Mouse (Mus musculus) forebrain, embryonic 15.5 days (tissue): ENCODE results near the gene Fry. TPM values are rescaled to one million over a fixed set of nuclear protein-coding genes. Genes with fewer than 3 reads are reported as not detected.

Experiments used
- ATAC-seq: fragments of 200-750 bp; cut with Nextera tagmentation; replicated peaks from 2 replicates; pipeline ENCODE4 v1.8.0; 2017; ENCODE audit warnings: mild to moderate bottlenecking, moderate TSS enrichment, moderate library complexity
- H3K27ac ChIP-seq: fragments of 300-500 bp; sonication (generic); replicated peaks from 2 replicates; pipeline ENCODE4 v1.5.1; 2015; ENCODE audit warnings: mild to moderate bottlenecking, inconsistent platforms
- H3K27me3 ChIP-seq: fragments of 300-500 bp; sonication (generic); 2 replicates; pipeline ENCODE4 v1.6.1; 2015; ENCODE audit warnings: inconsistent platforms
- H3K36me3 ChIP-seq: fragments of 300-500 bp; sonication (generic); 2 replicates; pipeline ENCODE4 v1.6.1; 2015; ENCODE audit warnings: mild to moderate bottlenecking, inconsistent platforms
- H3K4me1 ChIP-seq: fragments of 300-500 bp; sonication (generic); 2 replicates; pipeline ENCODE4 v1.6.1; 2015; ENCODE audit warnings: inconsistent platforms
- H3K4me2 ChIP-seq: fragments of 300-500 bp; sonication (generic); replicated peaks from 2 replicates; pipeline ENCODE4 v1.6.1; 2015; ENCODE audit warnings: mild to moderate bottlenecking, inconsistent platforms
- H3K4me3 ChIP-seq: fragments of 300-500 bp; sonication (generic); 2 replicates; pipeline ENCODE4 v1.5.1; 2015; ENCODE audit warnings: mild to moderate bottlenecking, inconsistent platforms
- H3K9ac ChIP-seq: fragments of 300-500 bp; sonication (generic); replicated peaks from 2 replicates; pipeline ENCODE4 v1.6.1; 2015; ENCODE audit warnings: mild to moderate bottlenecking, inconsistent platforms
- H3K9me3 ChIP-seq: fragments of 300-500 bp; sonication (generic); 2 replicates; pipeline ENCODE4 v1.6.1; 2016; ENCODE audit warnings: inconsistent platforms
- WGBS: fragments of 180-500 bp; shearing (Covaris S2); methylation state at CpG from one replicate; pipeline ENCODE4 v1.1.7; 2015; ENCODE audit warnings: mixed read lengths; 5-methylcytosine and 5-hydroxymethylcytosine counted together
- polyA plus RNA-seq: library from polyadenylated mRNA; unstranded; fragments of >200 nt; fragmentation: Nextera tagmentation; extraction: Ambion mirVana; gene quantifications from 2 replicates; pipeline ENCODE4 v1.2.1, GENCODE M21; 2015

Gene Fry
- polyA plus RNA-seq, 1 experiment from 2014 or later = 36.3 TPM

DNA sequence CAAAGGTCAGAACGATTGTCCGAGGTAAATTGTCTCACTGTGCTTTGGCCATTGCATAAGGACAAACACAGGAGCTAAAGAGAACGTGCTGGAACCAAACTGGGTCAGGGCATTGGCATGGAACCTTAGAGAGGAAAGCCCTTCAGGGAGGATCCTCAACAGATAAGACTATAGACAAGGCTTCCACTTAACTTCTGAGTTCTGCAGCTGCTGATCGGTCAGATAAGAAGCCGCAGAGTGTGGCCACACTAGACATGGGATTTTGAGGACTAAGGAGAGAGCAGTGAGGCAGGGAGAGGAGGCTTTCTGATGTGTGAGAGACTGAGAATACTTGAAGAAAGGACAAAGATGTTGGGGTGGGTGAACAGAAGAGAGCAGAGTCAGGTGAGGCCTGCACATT is 214.4 kb downstream of the Fry start:
- Histone ChIP-seq H3K9ac (no peak overlapping the region), H3K4me1 (no peaks in the 10 kb centered on the region), H3K4me3 (no peak overlapping the region), H3K27ac (no peak overlapping the region), H3K4me2 (no peak overlapping the region), H3K9me3 (no peaks in the 10 kb centered on the region), H3K27me3 (no peaks in the 10 kb centered on the region), H3K36me3 (no peaks in the 10 kb centered on the region)
- WGBS = 78% methylated on average over 5 of the region's 5 CpGs
- ATAC-seq = no peak

DNA sequence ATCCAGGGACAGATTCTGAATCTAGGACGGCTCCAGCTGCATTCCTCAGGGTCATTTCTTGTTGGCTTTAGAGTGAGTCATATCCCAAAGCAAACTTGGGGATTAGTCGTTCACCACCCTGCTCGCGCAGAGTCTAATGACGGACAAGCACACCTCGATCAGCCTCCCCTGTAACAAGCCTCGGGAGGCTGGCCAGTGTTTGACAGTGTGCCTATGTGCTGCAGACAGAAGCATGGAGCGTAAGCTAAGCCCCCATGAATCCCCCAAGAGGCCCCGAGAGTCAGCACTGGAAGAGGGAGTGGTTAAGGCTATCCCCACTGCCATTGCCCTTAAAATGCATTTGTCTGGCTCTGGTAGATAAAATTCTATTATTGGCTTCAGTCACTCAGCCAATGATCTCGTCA is 214.9 kb downstream of the Fry start:
- ATAC-seq = no peak
- Histone ChIP-seq H3K27me3 (no peaks in the 10 kb centered on the region), H3K4me1 (no peaks in the 10 kb centered on the region), H3K4me3 (no peak overlapping the region), H3K36me3 (no peaks in the 10 kb centered on the region), H3K9me3 (no peaks in the 10 kb centered on the region), H3K27ac (no peak overlapping the region), H3K9ac (no peak overlapping the region), H3K4me2 (no peak overlapping the region)
- WGBS = 79% methylated on average over 10 of the region's 10 CpGs

DNA sequence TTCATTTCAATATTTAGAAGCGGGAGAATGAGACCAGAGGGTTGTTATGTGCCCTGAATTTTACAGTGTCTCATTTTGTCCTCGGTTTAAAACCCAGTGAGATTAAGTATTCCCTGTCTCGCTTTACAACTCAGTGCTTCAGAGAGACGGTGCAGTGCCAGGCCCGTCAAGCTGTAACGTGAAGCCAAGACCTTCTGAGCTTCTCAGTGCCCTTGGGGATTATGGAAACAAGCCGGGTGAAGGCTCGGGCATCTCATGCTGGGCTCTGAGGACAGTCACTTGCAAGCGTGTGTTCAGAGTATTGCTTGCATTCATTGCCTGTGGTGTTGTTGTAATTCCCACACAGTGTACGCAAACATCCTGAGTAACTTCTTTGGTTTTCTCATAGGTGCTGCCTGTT is 218.0 kb downstream of the Fry start:
- Histone ChIP-seq H3K27ac (no peak overlapping the region), H3K4me3 (no peak overlapping the region), H3K36me3 (no peaks in the 10 kb centered on the region), H3K4me1 (no peaks in the 10 kb centered on the region), H3K9me3 (no peaks in the 10 kb centered on the region), H3K27me3 (no peaks in the 10 kb centered on the region), H3K9ac (no peak overlapping the region), H3K4me2 (no peak overlapping the region)
- WGBS = 66% methylated on average over 10 of the region's 10 CpGs
- no peak for ATAC-seq

DNA sequence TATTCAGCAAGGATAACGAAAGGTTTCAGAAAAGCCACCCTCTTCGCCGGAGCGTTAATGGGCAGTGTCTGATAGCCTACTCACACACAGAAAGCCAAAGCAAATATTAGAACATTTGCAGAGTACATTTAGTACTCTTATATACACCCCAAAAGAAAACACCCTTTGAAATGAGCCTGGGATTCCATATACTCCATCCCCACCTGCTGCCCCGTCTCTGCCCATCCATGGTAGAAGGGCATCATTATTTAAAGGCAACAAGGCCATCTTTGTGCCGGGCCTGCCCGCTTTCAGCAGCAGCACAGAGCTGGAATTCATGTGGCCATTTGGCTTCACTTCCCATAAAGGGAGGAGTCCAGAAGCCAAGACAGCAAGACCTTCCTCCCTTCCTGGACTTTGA is 219.3 kb downstream of the Fry start:
- no peak overlapping the region for H3K27ac ChIP-seq
- no peak overlapping the region for H3K9ac ChIP-seq
- ATAC-seq = no peak
- no peaks in the 10 kb centered on the region for H3K9me3 ChIP-seq
- H3K36me3 ChIP-seq = no peaks in the 10 kb centered on the region; the same call in 1 of the 2 replicates
- no peaks in the 10 kb centered on the region for H3K27me3 ChIP-seq
- no peak overlapping the region for H3K4me3 ChIP-seq
- no peaks in the 10 kb centered on the region for H3K4me1 ChIP-seq
- 92% methylated on average over 7 of the region's 7 CpGs for WGBS
- H3K4me2 ChIP-seq = no peak overlapping the region

DNA sequence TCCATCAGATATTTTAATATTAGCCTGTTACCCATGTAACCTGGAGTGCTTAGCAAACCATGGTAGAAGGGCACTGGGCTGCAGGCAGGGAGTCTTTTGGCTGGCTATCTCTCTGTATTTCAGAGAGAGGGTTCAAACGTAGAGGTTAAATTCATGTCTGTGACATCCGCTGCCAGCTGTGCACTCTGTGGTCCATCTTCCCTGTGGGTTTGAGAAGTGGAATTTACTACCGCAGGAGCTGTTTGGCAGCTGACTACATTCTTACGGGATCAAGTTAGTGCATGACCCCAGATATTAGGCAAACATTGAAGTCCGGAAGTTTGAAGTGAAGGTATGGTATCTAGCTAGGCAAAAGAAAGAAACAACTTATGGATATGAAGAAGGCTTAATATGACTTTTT is 222.5 kb downstream of the Fry start:
- Histone ChIP-seq H3K4me1 (no peaks in the 10 kb centered on the region), H3K4me3 (no peak overlapping the region), H3K27me3 (no peaks in the 10 kb centered on the region), H3K27ac (no peak overlapping the region), H3K9me3 (no peaks in the 10 kb centered on the region), H3K4me2 (no peak overlapping the region), H3K36me3 (peaks cover 2% of the 10 kb centered on the region), H3K9ac (no peak overlapping the region)
- no peak for ATAC-seq
- 90% methylated on average over 5 of the region's 5 CpGs for WGBS

DNA sequence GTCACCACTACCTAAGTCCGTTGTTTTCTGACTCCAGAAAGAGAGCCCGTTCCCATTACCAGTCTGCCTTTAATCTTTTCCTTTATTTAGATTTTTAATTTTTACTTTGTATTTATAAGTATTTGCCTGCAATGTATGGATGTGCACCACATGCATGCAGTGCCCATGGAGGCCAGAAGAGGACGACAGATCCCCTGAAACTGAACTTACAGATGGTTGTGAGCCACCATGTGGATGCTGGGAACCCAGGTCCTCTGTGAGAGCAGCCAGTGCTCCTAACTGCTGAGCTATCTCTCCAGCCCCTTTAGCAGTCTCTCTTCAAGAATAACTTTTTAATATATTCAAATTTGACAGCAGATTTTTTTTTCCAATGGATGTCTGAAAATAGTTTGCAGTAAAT is 223.7 kb downstream of the Fry start:
- H3K36me3 ChIP-seq = peaks cover 14% of the 10 kb centered on the region
- no peak overlapping the region for H3K9ac ChIP-seq
- 86% methylated on average over 3 of the region's 3 CpGs for WGBS
- no peak for ATAC-seq
- H3K9me3 ChIP-seq = no peaks in the 10 kb centered on the region
- H3K4me3 ChIP-seq = no peak overlapping the region
- H3K27ac ChIP-seq = no peak overlapping the region
- no peaks in the 10 kb centered on the region for H3K27me3 ChIP-seq
- no peak overlapping the region for H3K4me2 ChIP-seq
- H3K4me1 ChIP-seq = no peaks in the 10 kb centered on the region

DNA sequence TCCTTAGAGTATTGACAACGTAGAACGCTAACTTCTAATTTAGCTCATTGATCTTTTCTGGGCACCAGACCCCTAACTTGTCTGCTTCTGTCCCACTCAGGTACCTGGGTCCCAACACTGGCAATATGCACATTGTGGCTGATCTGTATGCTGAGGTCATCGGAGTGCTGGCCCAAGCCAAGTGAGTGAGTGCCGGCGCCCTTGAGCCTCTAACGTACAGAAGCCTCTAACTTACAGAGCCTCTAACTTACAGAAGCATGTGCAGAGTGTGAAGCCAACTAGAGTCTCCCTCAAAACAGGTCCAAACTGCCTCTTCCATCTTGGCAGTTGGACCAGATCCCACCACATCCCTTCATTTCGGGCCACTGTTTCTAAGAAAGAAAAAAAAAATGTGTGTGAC is 227.5 kb downstream of the Fry start:
- Histone ChIP-seq H3K4me2 (no peak overlapping the region), H3K4me3 (no peak overlapping the region), H3K9me3 (no peaks in the 10 kb centered on the region; the same call in 1 of the 2 replicates), H3K27me3 (no peaks in the 10 kb centered on the region), H3K4me1 (no peaks in the 10 kb centered on the region), H3K36me3 (peaks cover 25% of the 10 kb centered on the region), H3K27ac (no peak overlapping the region), H3K9ac (no peak overlapping the region)
- WGBS = 90% methylated on average over 7 of the region's 7 CpGs
- no peak for ATAC-seq

DNA sequence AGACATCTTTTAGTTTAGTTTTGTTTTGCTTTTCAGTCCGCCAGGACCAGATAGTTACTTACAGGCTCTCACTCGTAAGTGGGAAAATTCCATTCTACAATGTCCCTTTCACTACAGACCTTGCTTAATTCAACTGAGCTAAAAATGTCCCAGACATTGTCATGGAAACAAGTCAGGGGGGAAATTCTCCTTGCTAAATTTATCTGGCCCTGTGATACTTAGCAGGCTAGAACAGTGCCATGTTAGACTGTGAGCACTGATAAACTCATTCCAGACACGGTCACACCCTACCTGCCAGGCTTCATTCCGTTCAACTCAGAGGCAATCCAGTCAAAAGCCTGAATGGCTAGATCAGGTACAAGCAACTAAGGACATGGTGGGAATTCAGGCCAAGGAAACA is 227.9 kb downstream of the Fry start:
- H3K9ac ChIP-seq = no peak overlapping the region
- no peaks in the 10 kb centered on the region; the same call in 1 of the 2 replicates for H3K9me3 ChIP-seq
- no peaks in the 10 kb centered on the region for H3K27me3 ChIP-seq
- no peak for ATAC-seq
- 80% methylated on average over 4 of the region's 4 CpGs for WGBS
- peaks cover 25% of the 10 kb centered on the region for H3K36me3 ChIP-seq
- no peaks in the 10 kb centered on the region for H3K4me1 ChIP-seq
- H3K4me2 ChIP-seq = no peak overlapping the region
- no peak overlapping the region for H3K4me3 ChIP-seq
- H3K27ac ChIP-seq = no peak overlapping the region

DNA sequence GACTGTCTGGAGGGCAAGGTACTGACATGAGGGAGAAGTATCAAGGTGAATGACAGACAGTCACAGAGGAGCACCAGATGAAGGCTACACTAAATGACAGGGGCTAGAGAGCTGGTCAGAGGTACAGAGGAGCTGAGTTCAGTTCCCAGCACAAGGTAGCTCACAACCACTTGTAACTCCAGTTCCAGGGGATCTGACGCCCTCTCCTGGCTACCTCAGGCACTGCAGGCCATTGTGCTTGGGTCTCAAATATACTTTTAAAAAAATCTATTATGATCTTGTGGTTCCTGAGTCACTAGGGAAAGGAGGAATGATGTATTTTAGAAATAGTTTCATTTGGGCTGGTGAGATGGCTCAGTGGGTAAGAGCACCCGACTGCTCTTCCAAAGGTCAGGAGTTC is 229.4 kb downstream of the Fry start:
- 90% methylated on average over 2 of the region's 2 CpGs for WGBS
- H3K27ac ChIP-seq = no peak overlapping the region
- no peaks in the 10 kb centered on the region for H3K27me3 ChIP-seq
- H3K4me2 ChIP-seq = no peak overlapping the region
- H3K4me1 ChIP-seq = no peaks in the 10 kb centered on the region
- ATAC-seq = no peak
- no peak overlapping the region for H3K4me3 ChIP-seq
- no peaks in the 10 kb centered on the region; the same call in 1 of the 2 replicates for H3K9me3 ChIP-seq
- no peak overlapping the region for H3K9ac ChIP-seq
- peaks cover 25% of the 10 kb centered on the region for H3K36me3 ChIP-seq

DNA sequence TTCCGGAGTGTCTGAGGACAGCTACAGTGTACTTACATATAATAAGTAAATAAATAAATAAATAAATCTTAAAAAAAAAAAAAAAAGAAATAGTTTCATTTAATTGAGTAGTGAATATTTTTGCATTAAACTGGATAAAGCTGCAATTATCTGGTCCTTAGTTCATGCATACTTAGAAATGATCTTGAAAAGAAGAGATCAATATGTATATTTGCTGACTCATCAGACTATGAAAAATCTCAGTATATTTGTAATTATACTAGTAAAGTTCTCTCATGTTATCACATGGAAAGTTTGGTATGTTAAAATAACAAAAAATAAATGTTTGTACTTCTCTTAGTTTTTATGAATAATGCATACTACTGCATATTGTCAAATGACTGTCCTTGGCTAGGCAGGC is 229.9 kb downstream of the Fry start:
- Histone ChIP-seq H3K27ac (no peak overlapping the region), H3K27me3 (no peaks in the 10 kb centered on the region), H3K4me3 (no peak overlapping the region), H3K9me3 (no peaks in the 10 kb centered on the region; the same call in 1 of the 2 replicates), H3K9ac (no peak overlapping the region), H3K4me2 (no peak overlapping the region), H3K4me1 (no peaks in the 10 kb centered on the region), H3K36me3 (peaks cover 25% of the 10 kb centered on the region)
- no peak for ATAC-seq
- WGBS = 100% methylated on average over 1 of the region's 1 CpGs

DNA sequence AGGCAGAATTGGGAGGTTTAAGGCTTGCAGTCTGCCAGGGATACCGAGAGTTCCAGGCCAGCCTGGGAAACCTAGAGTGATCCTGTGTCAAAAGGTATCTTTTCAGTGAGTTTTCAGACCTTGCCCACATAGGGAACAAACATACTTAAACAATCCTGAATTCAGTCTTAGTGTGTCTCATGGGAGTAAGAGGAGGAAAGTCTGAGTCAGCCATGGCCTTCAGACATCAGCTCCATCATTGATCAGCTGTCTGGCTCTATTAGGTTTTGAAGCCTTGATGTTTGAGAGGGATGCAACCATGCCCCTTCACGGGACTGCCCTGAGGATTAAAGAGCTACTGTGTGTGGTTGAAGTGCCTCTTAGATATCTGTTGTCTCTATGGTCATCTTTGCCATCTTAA is 232.7 kb downstream of the Fry start:
- Histone ChIP-seq H3K4me3 (no peak overlapping the region), H3K9ac (no peak overlapping the region), H3K4me1 (no peaks in the 10 kb centered on the region), H3K27me3 (no peaks in the 10 kb centered on the region), H3K9me3 (no peaks in the 10 kb centered on the region; the same call in 1 of the 2 replicates), H3K36me3 (peaks cover 34% of the 10 kb centered on the region), H3K27ac (no peak overlapping the region), H3K4me2 (no peak overlapping the region)
- ATAC-seq = no peak
- 76% methylated on average over 2 of the region's 2 CpGs for WGBS

DNA sequence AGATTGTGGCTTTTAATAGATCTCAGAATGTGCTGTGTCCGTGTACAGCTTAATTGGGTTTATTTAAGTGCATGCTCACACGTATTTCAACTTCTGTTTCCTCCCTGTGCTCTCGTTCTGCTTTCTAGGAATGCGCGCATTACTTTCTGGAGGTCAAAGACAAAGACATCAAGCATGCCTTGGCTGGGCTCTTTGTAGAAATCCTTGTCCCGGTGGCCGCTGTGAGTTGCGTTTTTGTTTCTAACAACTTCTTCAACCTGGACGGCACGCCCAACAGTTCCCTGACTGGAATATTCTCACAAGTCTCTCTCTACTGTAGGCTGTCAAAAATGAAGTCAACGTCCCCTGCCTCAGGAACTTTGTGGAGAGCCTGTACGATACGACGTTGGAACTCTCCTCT is 240.2 kb downstream of the Fry start:
- Histone ChIP-seq H3K9ac (no peak overlapping the region), H3K4me1 (no peaks in the 10 kb centered on the region), H3K27me3 (no peaks in the 10 kb centered on the region), H3K4me2 (no peak overlapping the region), H3K36me3 (peaks cover 39% of the 10 kb centered on the region), H3K4me3 (no peak overlapping the region), H3K27ac (no peak overlapping the region), H3K9me3 (no peaks in the 10 kb centered on the region)
- ATAC-seq = no peak
- WGBS = 85% methylated on average over 14 of the region's 14 CpGs

DNA sequence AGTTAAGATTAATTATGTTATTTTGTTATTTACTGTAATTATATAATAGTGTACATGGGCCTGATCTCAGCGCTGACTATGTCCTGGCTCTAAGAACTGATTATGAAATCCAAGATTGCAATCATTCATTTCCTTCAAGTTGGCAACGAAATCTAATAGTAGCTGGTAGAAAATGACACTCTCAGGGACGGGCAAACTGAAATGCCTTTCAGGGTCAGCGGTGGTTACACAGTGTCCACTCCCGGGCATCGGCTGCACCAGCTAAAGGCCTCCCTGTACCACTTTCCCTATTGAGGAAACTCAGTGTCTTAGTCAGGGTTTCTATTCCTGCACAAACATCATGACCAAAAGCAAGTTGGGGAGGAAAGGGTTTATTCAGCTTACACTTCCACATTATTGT is 243.8 kb downstream of the Fry start:
- no peak overlapping the region for H3K27ac ChIP-seq
- no peaks in the 10 kb centered on the region for H3K4me1 ChIP-seq
- no peak overlapping the region for H3K4me3 ChIP-seq
- no peaks in the 10 kb centered on the region for H3K9me3 ChIP-seq
- 87% methylated on average over 6 of the region's 6 CpGs for WGBS
- no peak overlapping the region for H3K4me2 ChIP-seq
- H3K36me3 ChIP-seq = peaks cover 37% of the 10 kb centered on the region
- no peak overlapping the region for H3K9ac ChIP-seq
- no peak for ATAC-seq
- H3K27me3 ChIP-seq = no peaks in the 10 kb centered on the region
